Mouse (Mus musculus): ENCODE measurements around the gene Otud3. TPM values are rescaled to one million over a fixed set of nuclear protein-coding genes. Genes with fewer than 3 reads are reported as not detected.
"Not testable (repeated sequence)": the region's sequence is repeated elsewhere in the genome, so short reads cannot be mapped to it uniquely, and the experiment has no call there.

Otud3 gene
- polyA plus RNA-seq, 1 experiment from 2014 or later, result 2.9 TPM

DNA sequence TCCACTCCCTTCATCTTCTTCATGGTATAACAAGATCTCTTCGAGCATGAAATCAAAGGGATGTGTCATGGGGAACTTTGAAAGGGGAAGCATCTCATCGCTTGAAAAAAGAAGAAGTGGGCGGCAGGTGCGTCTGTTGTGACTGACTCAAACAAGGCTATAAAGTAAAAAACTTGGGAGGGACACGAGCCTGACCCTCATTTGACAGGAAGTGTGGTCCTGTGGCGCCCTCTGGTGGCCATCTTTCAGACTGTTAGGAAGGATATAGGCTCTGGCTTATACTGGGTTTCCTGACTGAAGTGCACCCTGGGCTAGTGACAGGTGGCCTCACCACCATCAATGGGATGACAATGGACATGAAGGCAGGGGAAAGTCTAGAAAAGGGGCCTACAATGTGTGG, 29.5 kb downstream of the Otud3 start:
- H3K27ac ChIP-seq, result no peak overlapping the region
- H3K9ac ChIP-seq, result no peak overlapping the region
- H3K36me3 ChIP-seq, result no peaks in the 10 kb centered on the region
- no peaks in the 10 kb centered on the region for H3K9me3 ChIP-seq
- H3K27me3 ChIP-seq, result 0 out of 2 replicates have a peak, but pooled peaks cover 8% of the 10 kb centered on the region
- H3K4me3 ChIP-seq, result no peak overlapping the region
- no peak for ATAC-seq (ENCODE audit: low FRiP score, low read depth)
- H3K4me2 ChIP-seq (replicated peaks), result no peak overlapping the region
- WGBS, result 14% methylated on average over 6 of the region's 6 CpGs
- peaks cover 13% of the 10 kb centered on the region for H3K4me1 ChIP-seq

DNA sequence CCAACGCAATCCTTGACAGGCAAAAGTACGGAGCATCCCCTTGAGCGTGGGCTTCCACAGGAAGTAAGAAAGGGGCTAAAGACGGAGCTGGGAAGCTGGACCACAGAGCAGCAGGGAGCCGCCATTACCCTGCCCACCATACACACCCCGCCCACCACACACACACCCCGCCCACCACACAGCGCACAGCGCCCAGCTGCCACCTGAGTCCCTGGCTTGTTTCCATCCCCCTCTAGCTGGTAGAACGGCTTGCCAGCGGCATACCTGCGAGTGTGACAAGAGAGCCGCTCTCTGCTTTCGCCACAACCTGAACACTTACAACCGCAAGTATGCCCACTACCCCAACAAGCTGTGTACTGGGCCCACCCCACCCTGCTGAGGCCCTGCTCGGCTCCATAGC, 31.6 kb downstream of the Otud3 start:
- Histone ChIP-seq H3K9me3 (no peaks in the 10 kb centered on the region), H3K4me3 (peak overlapping the region; percentile 22), H3K27me3 (0 out of 2 replicates have a peak, but pooled peaks cover 8% of the 10 kb centered on the region), H3K27ac (no peak overlapping the region), H3K4me2 (replicated peaks) (peak overlapping the region; percentile 60), H3K9ac (peak overlapping the region; percentile 56), H3K4me1 (peaks cover 16% of the 10 kb centered on the region), H3K36me3 (no peaks in the 10 kb centered on the region)
- WGBS, result 12% methylated on average over 16 of the region's 16 CpGs
- peak; percentile 59; the same call in 1 of the 2 replicates for ATAC-seq (ENCODE audit: low FRiP score, low read depth)

DNA sequence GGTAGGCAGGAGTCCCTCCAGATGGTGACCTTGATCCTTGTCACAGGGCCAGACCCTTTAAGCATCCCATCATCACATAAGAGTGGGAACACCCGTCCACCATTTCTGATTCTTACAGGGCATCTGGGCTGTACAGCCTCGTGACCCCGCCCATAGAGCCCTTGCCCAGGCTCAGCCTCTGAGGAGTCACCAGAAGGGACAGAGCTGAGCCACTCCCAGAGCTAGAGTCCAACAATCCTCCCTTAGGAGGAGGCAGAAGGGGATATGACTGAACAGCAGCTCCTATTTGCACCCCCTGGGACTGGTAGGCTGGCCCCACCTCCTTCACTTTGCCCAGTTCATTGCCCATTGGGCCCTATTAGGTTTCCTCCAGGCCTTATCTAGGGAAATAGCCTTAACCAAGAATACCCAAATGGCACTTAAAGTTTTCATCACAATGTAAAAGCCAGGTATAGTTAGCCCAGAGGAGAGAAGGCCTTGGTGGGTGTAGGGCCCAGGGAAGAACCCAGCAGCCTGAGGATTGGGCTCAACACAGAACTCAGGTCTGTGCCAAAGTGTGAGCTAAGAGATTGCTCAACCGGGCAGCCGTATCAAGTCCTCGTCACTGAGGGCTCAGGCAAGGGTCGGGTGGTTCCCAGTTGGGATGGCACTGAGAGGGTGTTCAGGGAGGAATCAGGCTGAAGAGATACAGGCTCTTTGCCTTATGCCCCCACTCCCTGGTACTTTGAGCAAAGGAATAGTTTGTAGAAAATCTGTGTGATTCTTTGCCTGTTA, 32.7 kb downstream of the Otud3 start:
- Histone ChIP-seq H3K36me3 (no peaks in the 10 kb centered on the region), H3K9ac (no peak overlapping the region), H3K27ac (no peak overlapping the region), H3K4me1 (peaks cover 16% of the 10 kb centered on the region), H3K9me3 (no peaks in the 10 kb centered on the region), H3K27me3 (0 out of 2 replicates have a peak, but pooled peaks cover 8% of the 10 kb centered on the region), H3K4me2 (replicated peaks) (no peak overlapping the region), H3K4me3 (no peak overlapping the region)
- no peak for ATAC-seq (ENCODE audit: low FRiP score, low read depth)
- 85% methylated on average over 7 of the region's 7 CpGs for WGBS

GRCm38 (mm10) chr4:138879808-138880207, 33.9 kb downstream of the Otud3 start:
- no peak overlapping the region for H3K4me2 ChIP-seq (replicated peaks)
- H3K4me3 ChIP-seq, result no peak overlapping the region
- no peak overlapping the region for H3K9ac ChIP-seq
- H3K27me3 ChIP-seq, result 0 out of 2 replicates have a peak, but pooled peaks cover 8% of the 10 kb centered on the region
- WGBS, result 82% methylated on average over 11 of the region's 11 CpGs
- peaks cover 16% of the 10 kb centered on the region for H3K4me1 ChIP-seq
- H3K9me3 ChIP-seq, result no peaks in the 10 kb centered on the region
- H3K36me3 ChIP-seq, result no peaks in the 10 kb centered on the region
- H3K27ac ChIP-seq, result no peak overlapping the region
- no peak for ATAC-seq (ENCODE audit: low FRiP score, low read depth)

GRCm38 (mm10) chr4:138878783-138879182, 35.0 kb downstream of the Otud3 start:
- 51% methylated on average over 8 of the region's 8 CpGs for WGBS
- Histone ChIP-seq H3K4me1 (peaks cover 16% of the 10 kb centered on the region), H3K9me3 (no peaks in the 10 kb centered on the region), H3K4me3 (no peak overlapping the region), H3K9ac (no peak overlapping the region), H3K4me2 (replicated peaks) (no peak overlapping the region), H3K27ac (no peak overlapping the region), H3K36me3 (no peaks in the 10 kb centered on the region), H3K27me3 (0 out of 2 replicates have a peak, but pooled peaks cover 8% of the 10 kb centered on the region)
- no peak for ATAC-seq (ENCODE audit: low FRiP score, low read depth)

- H3K27ac ChIP-seq, result no peak within 1 kb of the TSS
- H3K4me2 ChIP-seq (replicated peaks), result no peak within 1 kb of the TSS
- H3K27me3 ChIP-seq, result 0 out of 2 replicates have a peak, but pooled peaks cover 8% of the 10 kb centered on the region
- H3K9ac ChIP-seq, result no peak within 1 kb of the TSS
- H3K4me1 ChIP-seq, result peaks cover 16% of the 10 kb centered on the region
- 75% methylated on average over 4 of the region's 4 CpGs for WGBS
- H3K9me3 ChIP-seq, result no peaks in the 10 kb centered on the region
- no peak for ATAC-seq (ENCODE audit: low FRiP score, low read depth)
- H3K4me3 ChIP-seq, result no peak within 1 kb of the TSS
- H3K36me3 ChIP-seq, result no peaks in the 10 kb centered on the region
These were observed 36.0 kb downstream of the Otud3 start, which contains the start of gene Pla2g2e for GRCm38 (mm10) chr4:138877731-138878130. Gene Pla2g2e, plus strand, starts transcription at chr4:138877942.

DNA sequence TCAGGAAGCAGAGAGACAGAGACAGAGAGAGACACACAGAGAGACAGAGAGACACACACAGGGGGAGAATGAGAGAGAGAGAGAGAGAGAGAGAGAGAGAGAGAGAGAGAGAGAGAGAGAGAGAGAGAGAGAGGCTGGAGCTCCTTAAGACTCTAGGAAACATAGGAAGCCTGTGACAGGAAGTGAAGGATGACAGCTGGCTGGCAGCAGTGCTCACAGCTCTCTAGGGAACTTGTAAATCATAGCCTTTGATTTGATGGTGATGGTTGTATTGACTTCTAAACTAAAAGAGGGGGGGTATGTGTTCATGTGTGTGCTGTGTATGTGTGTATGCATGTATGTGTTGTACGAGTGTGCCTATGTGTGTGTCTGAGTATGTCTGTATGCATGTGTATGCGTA, 37.8 kb downstream of the Otud3 start:
- Histone ChIP-seq H3K4me2 (replicated peaks) (no peak overlapping the region), H3K4me3 (no peak overlapping the region), H3K9ac (no peak overlapping the region), H3K4me1 (peaks cover 6% of the 10 kb centered on the region), H3K27me3 (0 out of 2 replicates have a peak, but pooled peaks cover 6% of the 10 kb centered on the region), H3K9me3 (no peaks in the 10 kb centered on the region), H3K27ac (no peak overlapping the region), H3K36me3 (no peaks in the 10 kb centered on the region)
- WGBS, result 92% methylated on average over 2 of the region's 2 CpGs
- no peak for ATAC-seq (ENCODE audit: low FRiP score, low read depth)

- not testable (repeated sequence) for H3K9ac ChIP-seq; H3K4me3 ChIP-seq; H3K27ac ChIP-seq; ATAC-seq (ENCODE audit: low FRiP score, low read depth); H3K4me2 ChIP-seq (replicated peaks); H3K9me3 ChIP-seq; H3K4me1 ChIP-seq; H3K36me3 ChIP-seq; H3K27me3 ChIP-seq
- 79% methylated on average over 2 of the region's 2 CpGs for WGBS
These were observed 38.5 kb downstream of the Otud3 start for GRCm38 (mm10) chr4:138875275-138875674.

DNA sequence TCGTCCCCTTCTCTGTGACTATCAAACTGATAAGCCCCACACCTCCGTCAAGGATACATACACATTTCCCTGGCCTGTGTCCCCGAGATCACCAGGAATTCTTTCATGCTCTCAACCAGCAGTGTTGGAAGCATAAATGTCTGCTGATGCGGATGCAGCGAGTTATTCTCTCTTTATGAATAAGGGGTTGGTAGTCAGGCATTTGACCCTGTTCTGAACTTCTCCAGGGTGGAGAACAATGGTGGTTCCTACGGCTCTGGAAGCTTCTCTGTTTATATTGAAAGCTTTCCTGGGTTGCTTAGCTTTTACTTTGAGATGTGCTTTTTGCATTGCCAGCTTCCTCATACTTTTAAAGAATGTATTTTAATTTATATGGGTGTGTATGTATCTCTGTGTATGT, 39.9 kb downstream of the Otud3 start, which contains the start of gene Gm13030:
Gm13030 (minus strand) TSS at position 101 of the 400 bp plus-strand sequence.
- Histone ChIP-seq H3K4me2 (replicated peaks) (no peak within 1 kb of the TSS), H3K36me3 (no peaks in the 10 kb centered on the region), H3K27me3 (no peaks in the 10 kb centered on the region), H3K9ac (no peak within 1 kb of the TSS), H3K9me3 (no peaks in the 10 kb centered on the region), H3K27ac (no peak within 1 kb of the TSS), H3K4me1 (no peaks in the 10 kb centered on the region), H3K4me3 (no peak within 1 kb of the TSS)
- 90% methylated on average over 6 of the region's 6 CpGs for WGBS
- ATAC-seq (ENCODE audit: low FRiP score, low read depth), result no peak

DNA sequence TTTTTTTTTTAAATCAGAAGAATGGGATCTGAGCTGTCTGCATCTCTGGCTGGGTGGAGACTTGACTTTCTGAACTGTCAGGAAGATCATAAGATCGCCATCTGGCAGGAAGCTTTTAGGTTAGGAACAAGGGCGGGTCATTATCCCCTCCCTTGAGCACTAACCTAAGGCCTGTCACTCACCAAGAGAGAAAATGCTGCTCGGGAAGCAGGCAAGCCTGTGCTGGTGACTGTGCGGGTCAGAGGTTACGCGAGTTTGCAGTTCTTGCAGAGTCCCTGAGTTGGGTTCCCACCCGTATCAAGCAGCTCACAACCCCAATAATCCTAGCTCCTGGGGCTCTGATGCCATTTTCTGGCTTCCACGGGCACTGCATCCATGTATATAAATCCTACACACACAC, 45.1 kb downstream of the Otud3 start:
- no peaks in the 10 kb centered on the region for H3K36me3 ChIP-seq
- no peaks in the 10 kb centered on the region for H3K27me3 ChIP-seq
- 41% methylated on average over 8 of the region's 8 CpGs for WGBS
- no peak overlapping the region for H3K9ac ChIP-seq
- no peak overlapping the region for H3K27ac ChIP-seq
- H3K9me3 ChIP-seq, result no peaks in the 10 kb centered on the region
- no peaks in the 10 kb centered on the region for H3K4me1 ChIP-seq
- H3K4me2 ChIP-seq (replicated peaks), result no peak overlapping the region
- ATAC-seq (ENCODE audit: low FRiP score, low read depth), result no peak
- no peak overlapping the region for H3K4me3 ChIP-seq

DNA sequence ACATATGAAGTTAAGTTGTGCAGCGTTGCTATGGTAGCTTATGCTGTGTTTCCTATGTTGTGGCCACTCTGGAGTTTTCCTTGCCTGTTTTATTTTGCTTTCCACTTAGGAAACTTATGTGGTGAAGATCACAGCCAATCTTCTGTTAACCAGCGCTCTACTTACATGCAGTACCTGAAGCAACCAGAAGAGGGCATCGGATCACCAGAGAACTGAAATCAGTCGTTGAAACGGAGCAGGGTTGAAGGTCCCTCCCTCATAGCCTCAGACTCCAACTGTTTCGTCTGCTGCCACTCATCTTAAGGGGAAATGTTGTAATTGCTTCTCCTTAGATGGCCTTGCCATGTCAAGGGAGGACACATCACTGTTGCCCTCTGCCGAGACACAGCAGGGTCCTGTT, 47.3 kb downstream of the Otud3 start:
- no peaks in the 10 kb centered on the region for H3K4me1 ChIP-seq
- 15% methylated on average over 7 of the region's 7 CpGs for WGBS
- no peaks in the 10 kb centered on the region for H3K36me3 ChIP-seq
- no peaks in the 10 kb centered on the region for H3K9me3 ChIP-seq
- no peak overlapping the region for H3K4me2 ChIP-seq (replicated peaks)
- no peak overlapping the region for H3K27ac ChIP-seq
- H3K4me3 ChIP-seq, result no peak overlapping the region
- no peak overlapping the region for H3K9ac ChIP-seq
- no peaks in the 10 kb centered on the region for H3K27me3 ChIP-seq
- ATAC-seq (ENCODE audit: low FRiP score, low read depth), result no peak

DNA sequence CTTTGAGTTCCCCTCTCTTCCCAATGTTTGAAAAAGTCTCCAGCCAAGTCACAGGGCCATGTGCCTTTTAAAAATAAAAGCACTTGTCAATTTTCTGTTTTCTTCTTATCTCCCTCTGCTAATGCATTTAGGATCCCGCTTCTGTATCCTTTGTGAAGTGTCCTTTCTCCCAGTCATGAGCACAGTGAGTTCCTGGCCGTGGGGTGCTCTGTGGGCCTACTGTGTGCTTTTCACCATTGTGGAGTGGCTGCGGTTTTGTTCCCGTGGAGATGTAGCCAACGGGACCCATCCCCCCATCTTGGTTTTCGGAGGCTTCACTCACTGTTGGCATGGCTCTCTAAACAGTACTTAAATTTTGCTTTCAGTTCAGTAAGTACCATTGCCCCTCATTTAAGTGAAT, 47.8 kb downstream of the Otud3 start:
- Histone ChIP-seq H3K27me3 (no peaks in the 10 kb centered on the region), H3K9ac (no peak overlapping the region), H3K36me3 (no peaks in the 10 kb centered on the region), H3K4me3 (no peak overlapping the region), H3K4me2 (replicated peaks) (no peak overlapping the region), H3K27ac (no peak overlapping the region), H3K9me3 (no peaks in the 10 kb centered on the region), H3K4me1 (no peaks in the 10 kb centered on the region)
- ATAC-seq (ENCODE audit: low FRiP score, low read depth), result no peak
- 74% methylated on average over 6 of the region's 6 CpGs for WGBS
